Mouse (Mus musculus) testis, adult 2 months (tissue): ENCODE measurements around the gene Elovl6. TPM values are rescaled to one million over a fixed set of nuclear protein-coding genes. Genes with fewer than 3 reads are reported as not detected.

Experiments used
- H3K27ac ChIP-seq: fragments of 200-500 bp; 2 replicates; pipeline ENCODE4 v1.5.1; 2012; ENCODE audit warnings: low read depth, low read length; ENCODE audit not compliant: control insufficient read depth, insufficient read depth
- H3K27me3 ChIP-seq: fragments of 200-500 bp; 2 replicates; pipeline ENCODE4 v1.6.1; 2012; ENCODE audit warnings: mild to moderate bottlenecking, low read length, moderate library complexity; ENCODE audit not compliant: control insufficient read depth, insufficient read depth
- H3K36me3 ChIP-seq: fragments of 200-500 bp; 2 replicates; pipeline ENCODE4 v1.6.1; 2012; ENCODE audit warnings: mild to moderate bottlenecking, low read length; ENCODE audit not compliant: control insufficient read depth, insufficient read depth
- H3K4me1 ChIP-seq: fragments of 200-500 bp; 2 replicates; pipeline ENCODE4 v1.6.1; 2012; ENCODE audit warnings: low read length; ENCODE audit not compliant: control insufficient read depth, insufficient read depth
- H3K4me3 ChIP-seq: fragments of 200-500 bp; 2 replicates; pipeline ENCODE4 v1.5.1; 2012; ENCODE audit warnings: low read depth, mild to moderate bottlenecking, low read length, moderate library complexity, mixed read lengths; ENCODE audit not compliant: control insufficient read depth
- CTCF ChIP-seq: fragments of 200-500 bp; IDR thresholded peaks from 2 replicates; pipeline ENCODE4 v1.5.1; 2012; ENCODE audit warnings: low read depth, mild to moderate bottlenecking, inconsistent platforms, low read length, moderate library complexity; ENCODE audit not compliant: control insufficient read depth, insufficient read depth, insufficient replicate concordance
- POLR2A ChIP-seq: fragments of 200-500 bp; IDR thresholded peaks from 2 replicates; pipeline ENCODE4 v1.6.1; 2012; ENCODE audit warnings: low read depth, mild to moderate bottlenecking, inconsistent platforms, low read length, moderate library complexity; ENCODE audit not compliant: control insufficient read depth
- polyA plus RNA-seq: library from polyadenylated mRNA; depleted of rRNA; stranded (reverse); fragments of >200 nt; gene quantifications from 2 replicates; pipeline ENCODE4 v1.2.3, GENCODE M21; 2012; rRNA removed

Elovl6 gene
- polyA plus RNA-seq = 13.3 and 14.0 TPM in 2 replicates

DNA sequence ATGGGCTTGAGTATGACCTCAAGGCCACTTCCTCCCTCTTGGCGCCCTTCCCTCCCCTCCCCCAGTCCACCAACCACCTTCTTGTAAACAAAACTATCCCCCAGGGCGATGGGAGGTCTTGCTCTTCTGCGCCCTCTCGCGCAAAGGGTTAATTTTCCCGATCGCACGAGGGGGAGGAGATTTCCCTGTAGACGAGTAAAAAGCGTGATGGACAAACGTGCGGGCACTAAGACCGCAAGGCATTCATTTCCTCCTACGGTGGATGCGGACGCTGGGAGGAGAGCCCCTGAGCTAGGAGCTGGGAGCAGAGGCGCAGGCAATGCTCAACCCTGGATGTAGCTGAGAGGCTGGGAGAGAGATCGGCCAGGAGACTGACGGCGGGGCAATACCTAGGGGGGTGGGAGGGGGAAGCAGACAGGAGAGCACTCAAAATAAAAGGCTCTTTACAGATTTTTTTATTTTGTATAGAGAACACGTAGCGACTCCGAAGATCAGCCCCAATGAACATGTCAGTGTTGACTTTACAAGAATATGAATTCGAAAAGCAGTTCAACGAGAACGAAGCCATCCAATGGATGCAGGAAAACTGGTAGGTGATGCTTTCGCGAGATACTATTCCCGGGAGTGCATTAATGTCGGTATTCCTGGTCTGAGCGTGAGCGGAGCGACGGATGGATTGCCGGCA lies at the start of gene Elovl6:
Gene Elovl6, plus strand, starts transcription at position 176 of the 685 bp plus-strand sequence.
- Histone ChIP-seq H3K27me3 (peaks cover 2% of the 10 kb centered on the region), H3K27ac (no peak within 1 kb of the TSS), H3K4me3 (peak within 1 kb of the TSS; percentile 48), H3K36me3 (no peaks in the 10 kb centered on the region), H3K4me1 (peaks cover 15% of the 10 kb centered on the region)
- TF ChIP-seq POLR2A (no peak), CTCF (no peak)

GRCm38 (mm10) chr3:129488774-129489173 lies 43.4 kb upstream of the Elovl6 start:
- H3K4me3 ChIP-seq = no peak overlapping the region
- H3K4me1 ChIP-seq = no peaks in the 10 kb centered on the region
- no peaks in the 10 kb centered on the region for H3K27me3 ChIP-seq
- H3K36me3 ChIP-seq = no peaks in the 10 kb centered on the region
- H3K27ac ChIP-seq = no peak overlapping the region
- TF ChIP-seq CTCF (no peak), POLR2A (no peak)

DNA sequence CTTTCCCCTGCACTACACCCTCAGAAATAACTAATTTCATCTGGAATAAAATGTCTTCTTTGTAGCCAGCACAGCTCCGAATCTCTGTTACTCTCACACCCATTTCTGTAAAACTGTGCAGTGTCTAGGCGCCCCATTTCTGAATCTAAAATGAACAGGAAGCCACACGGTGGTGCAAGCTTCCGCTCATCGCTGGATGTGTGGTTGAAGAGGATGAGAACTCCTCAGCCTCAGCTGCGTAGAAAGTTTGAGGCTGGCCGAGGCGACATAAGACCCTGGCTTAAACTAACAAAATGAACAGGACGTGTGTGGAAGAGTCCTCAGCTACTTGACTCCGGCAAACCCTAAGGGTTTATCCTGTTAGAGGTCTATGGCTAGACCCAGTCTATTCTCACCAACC lies 38.0 kb upstream of the Elovl6 start:
- no peak for TF ChIP-seq POLR2A
- no peak for TF ChIP-seq CTCF
- H3K27me3 ChIP-seq = no peaks in the 10 kb centered on the region
- H3K4me1 ChIP-seq = no peaks in the 10 kb centered on the region
- H3K27ac ChIP-seq = no peak overlapping the region
- no peaks in the 10 kb centered on the region for H3K36me3 ChIP-seq
- no peak overlapping the region for H3K4me3 ChIP-seq

GRCm38 (mm10) chr3:129494731-129495130 lies 37.4 kb upstream of the Elovl6 start:
- TF ChIP-seq POLR2A (no peak), CTCF (no peak)
- no peaks in the 10 kb centered on the region for H3K4me1 ChIP-seq

GRCm38 (mm10) chr3:129503781-129504180 lies 28.4 kb upstream of the Elovl6 start:
- no peak overlapping the region for H3K27ac ChIP-seq
- no peak for TF ChIP-seq CTCF
- TF ChIP-seq POLR2A = no peak

More at GRCm38 (mm10) chr3:129494731-129495130, 37.4 kb upstream of the Elovl6 start:
- no peak overlapping the region for H3K27ac ChIP-seq
- no peak overlapping the region for H3K4me3 ChIP-seq
- no peaks in the 10 kb centered on the region for H3K27me3 ChIP-seq
- no peaks in the 10 kb centered on the region for H3K36me3 ChIP-seq

GRCm38 (mm10) chr3:129504928-129505327 lies 27.2 kb upstream of the Elovl6 start:
- TF ChIP-seq CTCF (no peak), POLR2A (no peak)
- Histone ChIP-seq H3K27ac (no peak overlapping the region), H3K27me3 (no peaks in the 10 kb centered on the region), H3K36me3 (no peaks in the 10 kb centered on the region), H3K4me3 (no peak overlapping the region), H3K4me1 (no peaks in the 10 kb centered on the region)

More at GRCm38 (mm10) chr3:129503781-129504180, 28.4 kb upstream of the Elovl6 start:
- no peaks in the 10 kb centered on the region for H3K36me3 ChIP-seq
- H3K4me3 ChIP-seq = no peak overlapping the region
- H3K27me3 ChIP-seq = no peaks in the 10 kb centered on the region
- H3K4me1 ChIP-seq = no peaks in the 10 kb centered on the region

- no peak for TF ChIP-seq CTCF
- no peak for TF ChIP-seq POLR2A
- no peak overlapping the region for H3K27ac ChIP-seq
- H3K36me3 ChIP-seq = no peaks in the 10 kb centered on the region
- no peak overlapping the region for H3K4me3 ChIP-seq
- no peaks in the 10 kb centered on the region for H3K4me1 ChIP-seq
- H3K27me3 ChIP-seq = no peaks in the 10 kb centered on the region
These were observed 24.4 kb upstream of the Elovl6 start for GRCm38 (mm10) chr3:129507736-129508135.

DNA sequence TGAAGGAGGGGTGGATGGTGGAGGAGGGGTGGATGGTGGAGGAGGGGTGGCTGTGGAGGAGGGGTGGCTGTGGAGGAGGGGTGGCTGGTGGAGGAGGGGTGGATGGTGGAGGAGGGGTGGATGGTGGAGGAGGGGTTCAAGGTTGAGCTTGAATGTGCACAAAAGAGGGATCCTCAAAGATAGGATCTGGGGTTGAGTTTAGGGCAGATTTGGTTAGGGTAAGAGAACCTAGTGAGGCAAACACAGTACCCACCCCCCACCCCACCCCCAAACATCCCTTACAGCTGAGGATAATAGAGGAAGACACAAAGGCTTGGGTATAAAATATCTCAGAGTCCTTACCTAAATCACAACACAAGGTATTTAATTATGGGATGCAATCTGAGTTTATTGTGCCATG lies 23.6 kb upstream of the Elovl6 start:
- no peak overlapping the region for H3K4me3 ChIP-seq
- H3K4me1 ChIP-seq = no peaks in the 10 kb centered on the region
- H3K27me3 ChIP-seq = no peaks in the 10 kb centered on the region
- no peaks in the 10 kb centered on the region for H3K36me3 ChIP-seq
- no peak overlapping the region for H3K27ac ChIP-seq
- TF ChIP-seq POLR2A (no peak), CTCF (no peak)
